Mouse (Mus musculus) hindbrain, embryonic 10.5 days (tissue): ENCODE results near the gene Wdr4. TPM values are rescaled to one million over a fixed set of nuclear protein-coding genes. Genes with fewer than 3 reads are reported as not detected.

Source experiments
- DNase-seq: peaks from one replicate; pipeline ENCODE4 v3.0.0-alpha.2; 2017; ENCODE audit warnings: low spot score
- H3K27ac ChIP-seq: fragments of 300-500 bp; sonication (generic); 2 replicates; pipeline ENCODE4 v1.5.1; 2016; ENCODE audit warnings: mild to moderate bottlenecking, moderate library complexity
- H3K27me3 ChIP-seq: fragments of 300-500 bp; sonication (generic); 2 replicates; pipeline ENCODE4 v1.6.1; 2016; ENCODE audit warnings: mild to moderate bottlenecking; ENCODE audit not compliant: poor library complexity, insufficient read depth, severe bottlenecking
- H3K36me3 ChIP-seq: fragments of 300-500 bp; sonication (generic); 2 replicates; pipeline ENCODE4 v1.6.1; 2016; ENCODE audit warnings: mild to moderate bottlenecking, moderate library complexity
- H3K4me1 ChIP-seq: fragments of 300-500 bp; sonication (generic); replicated peaks from 2 replicates; pipeline ENCODE4 v1.6.1; 2016; ENCODE audit warnings: mild to moderate bottlenecking
- H3K4me3 ChIP-seq: fragments of 300-500 bp; sonication (generic); 2 replicates; pipeline ENCODE4 v1.5.1; 2016; ENCODE audit warnings: mild to moderate bottlenecking, moderate library complexity
- H3K9me3 ChIP-seq: fragments of 300-500 bp; sonication (generic); 2 replicates; pipeline ENCODE4 v1.6.1; 2016; ENCODE audit warnings: mild to moderate bottlenecking, moderate library complexity
- WGBS: fragments of 180-500 bp; shearing (Covaris S2); methylation state at CpG from one replicate; pipeline ENCODE4 v1.1.7; 2016; 5-methylcytosine and 5-hydroxymethylcytosine counted together
- polyA plus RNA-seq: library from polyadenylated mRNA; unstranded; fragments of >200 nt; fragmentation: Nextera tagmentation; extraction: Ambion mirVana; gene quantifications from 2 replicates; pipeline ENCODE4 v1.2.1, GENCODE M21; 2016

Wdr4 gene
- polyA plus RNA-seq, 1 experiment from 2014 or later, result 60.8 TPM

GRCm38 (mm10) chr17:31474388-31474787, 45.4 kb downstream of the Wdr4 start:
- H3K27me3 ChIP-seq, result 0 out of 2 replicates have a peak, but pooled peaks cover 2% of the 10 kb centered on the region
- H3K27ac ChIP-seq, result no peak overlapping the region
- DNase-seq, result no peak
- 82% methylated on average over 6 of the region's 6 CpGs for WGBS
- H3K4me3 ChIP-seq, result no peak overlapping the region
- H3K36me3 ChIP-seq, result peaks cover 22% of the 10 kb centered on the region
- no peaks in the 10 kb centered on the region for H3K9me3 ChIP-seq
- peaks cover 31% of the 10 kb centered on the region for H3K4me1 ChIP-seq

DNA sequence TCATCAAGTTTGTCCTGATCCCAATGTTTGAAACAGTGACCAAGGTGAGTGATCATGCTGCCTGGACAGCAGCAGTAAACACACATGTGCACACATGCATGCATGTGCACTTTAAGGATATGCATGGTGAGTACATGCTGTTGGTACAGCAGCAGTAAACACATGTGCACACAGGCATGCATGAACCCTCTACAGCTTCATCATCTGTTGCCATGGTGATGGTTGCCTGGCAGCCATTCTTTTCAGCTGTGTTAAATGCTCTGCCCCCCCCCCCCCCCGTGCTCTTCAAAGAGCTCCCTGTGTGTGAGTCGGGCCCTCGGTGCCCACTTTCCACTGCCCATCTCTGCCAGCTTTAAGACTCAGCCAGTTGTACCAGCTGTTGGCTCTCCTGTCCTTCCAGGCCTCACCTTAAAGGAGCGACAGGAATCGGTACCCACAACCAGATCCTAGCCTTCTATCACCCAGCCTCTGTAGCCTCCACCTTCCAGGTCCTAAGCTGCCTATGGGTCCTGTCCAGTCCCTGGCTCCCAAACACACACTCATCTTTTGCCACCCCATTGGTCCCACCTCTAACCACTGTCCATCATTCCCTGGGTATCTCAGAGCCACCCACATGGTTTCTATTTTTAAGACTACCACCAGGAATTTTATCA, 48.9 kb downstream of the Wdr4 start:
- Histone ChIP-seq H3K27ac (no peak overlapping the region), H3K27me3 (0 out of 2 replicates have a peak, but pooled peaks cover 2% of the 10 kb centered on the region), H3K4me3 (no peak overlapping the region), H3K36me3 (peaks cover 43% of the 10 kb centered on the region), H3K4me1 (peaks cover 16% of the 10 kb centered on the region), H3K9me3 (0 out of 2 replicates have a peak, but pooled peaks cover 5% of the 10 kb centered on the region)
- no peak for DNase-seq
- WGBS, result 63% methylated on average over 5 of the region's 5 CpGs

DNA sequence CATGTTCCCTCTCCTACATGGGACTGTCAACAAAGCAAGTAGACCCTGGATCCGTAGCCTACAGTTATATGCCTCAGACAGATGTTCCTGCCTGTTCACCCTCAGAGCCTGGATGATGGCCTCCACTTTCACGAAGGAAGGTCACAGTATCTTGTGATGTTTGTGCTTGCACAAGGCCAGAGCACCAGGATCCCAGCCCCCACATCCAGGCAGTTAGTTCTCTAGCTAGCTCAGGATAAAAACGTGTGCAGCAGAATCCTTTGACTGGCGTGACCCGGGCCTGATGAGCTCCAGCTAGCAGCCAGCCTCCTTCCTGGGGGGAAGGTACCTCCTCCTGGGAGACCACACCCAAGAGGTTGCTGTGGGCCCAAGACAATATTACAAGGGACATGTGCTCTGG, 51.3 kb downstream of the Wdr4 start:
- Histone ChIP-seq H3K27ac (no peak overlapping the region), H3K9me3 (0 out of 2 replicates have a peak, but pooled peaks cover 5% of the 10 kb centered on the region), H3K27me3 (0 out of 2 replicates have a peak, but pooled peaks cover 2% of the 10 kb centered on the region), H3K4me3 (no peak overlapping the region), H3K36me3 (peaks cover 38% of the 10 kb centered on the region), H3K4me1 (peaks cover 16% of the 10 kb centered on the region)
- no peak for DNase-seq
- 78% methylated on average over 5 of the region's 5 CpGs for WGBS

- Histone ChIP-seq H3K4me3 (no peak overlapping the region), H3K4me1 (peaks cover 14% of the 10 kb centered on the region), H3K36me3 (peaks cover 45% of the 10 kb centered on the region), H3K9me3 (0 out of 2 replicates have a peak, but pooled peaks cover 5% of the 10 kb centered on the region), H3K27ac (no peak overlapping the region), H3K27me3 (no peaks in the 10 kb centered on the region)
- 84% methylated on average over 3 of the region's 3 CpGs for WGBS
- no peak for DNase-seq
These were observed 52.9 kb downstream of the Wdr4 start for GRCm38 (mm10) chr17:31466854-31467253.

DNA sequence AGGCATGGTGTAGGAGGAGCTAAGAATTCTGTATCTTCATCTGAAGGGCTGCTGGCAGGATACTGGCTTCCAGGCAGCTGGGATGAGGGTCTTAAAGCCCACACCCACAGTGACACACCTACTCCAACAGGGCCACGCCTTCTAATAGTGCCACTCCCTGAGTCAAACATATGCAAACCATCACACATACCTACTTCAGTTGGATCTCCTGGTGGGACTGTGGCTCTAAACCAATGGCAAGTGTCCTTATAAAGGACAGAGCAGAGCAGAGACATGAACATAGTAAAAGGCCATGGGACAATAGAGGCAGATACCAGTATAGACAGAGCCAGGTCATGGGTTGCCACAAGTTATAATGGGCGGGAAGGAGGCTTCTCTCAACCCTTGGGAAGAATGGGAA, 57.3 kb downstream of the Wdr4 start:
- H3K4me3 ChIP-seq, result no peak overlapping the region
- 77% methylated on average over 2 of the region's 2 CpGs for WGBS
- no peak overlapping the region for H3K27ac ChIP-seq
- peaks cover 12% of the 10 kb centered on the region for H3K4me1 ChIP-seq
- no peak for DNase-seq
- H3K27me3 ChIP-seq, result 0 out of 2 replicates have a peak, but pooled peaks cover 6% of the 10 kb centered on the region
- H3K36me3 ChIP-seq, result peaks cover 37% of the 10 kb centered on the region
- H3K9me3 ChIP-seq, result 0 out of 2 replicates have a peak, but pooled peaks cover 5% of the 10 kb centered on the region

- WGBS, result 68% methylated on average over 4 of the region's 4 CpGs
- Histone ChIP-seq H3K4me1 (peaks cover 22% of the 10 kb centered on the region), H3K36me3 (peaks cover 24% of the 10 kb centered on the region; the same call in 1 of the 2 replicates), H3K4me3 (no peak overlapping the region), H3K27me3 (0 out of 2 replicates have a peak, but pooled peaks cover 6% of the 10 kb centered on the region), H3K9me3 (no peaks in the 10 kb centered on the region), H3K27ac (no peak overlapping the region; the same call in 1 of the 2 replicates)
- DNase-seq, result no peak
These were observed 59.4 kb downstream of the Wdr4 start for GRCm38 (mm10) chr17:31460416-31460815.

DNA sequence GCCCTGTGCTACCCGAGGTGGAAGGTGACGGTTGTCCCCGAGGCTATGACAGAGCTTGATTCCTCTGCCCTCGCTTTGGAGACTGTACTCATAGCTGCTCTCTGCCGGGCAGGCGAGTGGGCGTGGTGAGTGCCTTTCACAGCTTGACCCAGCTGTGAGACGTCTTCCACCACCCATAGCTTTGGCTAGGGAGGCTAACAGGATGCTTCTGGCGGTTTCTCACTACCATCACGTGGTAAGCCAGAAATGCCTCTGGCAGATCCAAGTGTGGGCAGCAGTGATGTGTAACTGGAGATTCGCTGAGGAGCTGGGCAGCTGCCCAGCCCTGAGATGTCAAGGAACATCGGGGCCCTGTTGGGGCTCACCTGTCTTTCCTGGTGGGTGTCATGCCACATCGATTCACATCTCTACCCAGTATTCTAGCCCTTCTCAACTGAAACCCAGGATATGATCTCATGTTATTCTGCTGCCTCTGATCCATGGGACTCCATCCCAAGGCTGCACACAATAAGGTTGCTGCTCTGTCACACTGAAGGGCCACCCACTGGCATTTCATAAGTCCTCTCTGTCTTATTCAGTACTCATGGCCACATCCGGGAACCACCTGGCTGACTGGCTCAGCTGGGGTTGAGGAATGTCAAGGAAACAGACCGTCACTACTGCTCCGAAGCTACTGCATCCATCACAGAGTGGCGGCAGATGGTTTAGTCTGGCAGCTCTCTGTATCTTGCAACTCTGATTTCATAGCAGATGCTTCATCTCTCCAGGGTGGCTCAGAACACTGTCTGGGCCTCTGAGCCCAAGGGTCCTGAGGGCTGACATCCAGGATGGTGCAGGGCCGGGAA, 62.8 kb downstream of the Wdr4 start:
- Histone ChIP-seq H3K9me3 (no peaks in the 10 kb centered on the region), H3K27me3 (0 out of 2 replicates have a peak, but pooled peaks cover 6% of the 10 kb centered on the region), H3K36me3 (peaks cover 14% of the 10 kb centered on the region; the same call in 1 of the 2 replicates), H3K4me3 (no peak overlapping the region), H3K27ac (no peak overlapping the region), H3K4me1 (peaks cover 31% of the 10 kb centered on the region)
- no peak for DNase-seq
- 76% methylated on average over 18 of the region's 18 CpGs for WGBS

DNA sequence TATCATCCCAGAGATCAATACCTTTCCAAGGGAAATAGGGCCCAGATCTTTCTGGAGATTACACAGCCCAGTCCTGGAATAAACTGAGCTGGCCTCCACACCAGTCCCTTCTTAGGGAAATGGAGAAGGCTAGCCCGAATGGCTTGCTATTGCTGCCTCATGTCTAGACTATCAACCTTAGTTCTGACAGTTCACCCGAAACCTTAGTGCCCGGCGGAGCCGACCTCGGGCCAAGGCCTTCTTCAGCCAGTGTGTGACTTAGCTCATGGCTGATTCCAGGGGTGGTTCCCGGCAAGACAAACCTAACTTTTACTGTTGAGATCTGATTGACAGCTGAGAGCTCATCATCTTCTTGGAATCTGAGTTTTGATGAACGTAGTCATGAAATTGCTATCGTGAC, 65.7 kb downstream of the Wdr4 start:
- Histone ChIP-seq H3K27ac (no peak overlapping the region), H3K4me3 (no peak overlapping the region), H3K9me3 (no peaks in the 10 kb centered on the region), H3K4me1 (peaks cover 34% of the 10 kb centered on the region), H3K36me3 (peaks cover 2% of the 10 kb centered on the region; the same call in 1 of the 2 replicates), H3K27me3 (0 out of 2 replicates have a peak, but pooled peaks cover 3% of the 10 kb centered on the region)
- DNase-seq, result no peak
- 90% methylated on average over 9 of the region's 9 CpGs for WGBS

- Histone ChIP-seq H3K4me1 (peaks cover 32% of the 10 kb centered on the region), H3K27ac (no peak overlapping the region), H3K36me3 (peaks cover 2% of the 10 kb centered on the region; the same call in 1 of the 2 replicates), H3K9me3 (no peaks in the 10 kb centered on the region), H3K4me3 (no peak overlapping the region), H3K27me3 (no peaks in the 10 kb centered on the region)
- 81% methylated on average over 3 of the region's 3 CpGs for WGBS
- no peak for DNase-seq
These were observed 66.3 kb downstream of the Wdr4 start for GRCm38 (mm10) chr17:31453476-31453875.

- H3K9me3 ChIP-seq, result no peaks in the 10 kb centered on the region
- H3K4me3 ChIP-seq, result no peak overlapping the region
- H3K27ac ChIP-seq, result no peak overlapping the region
- peaks cover 32% of the 10 kb centered on the region for H3K4me1 ChIP-seq
- DNase-seq, result no peak
- no peaks in the 10 kb centered on the region for H3K27me3 ChIP-seq
- peaks cover 2% of the 10 kb centered on the region; the same call in 1 of the 2 replicates for H3K36me3 ChIP-seq
- 73% methylated on average over 2 of the region's 2 CpGs for WGBS
These were observed 67.0 kb downstream of the Wdr4 start for GRCm38 (mm10) chr17:31452816-31453215.

DNA sequence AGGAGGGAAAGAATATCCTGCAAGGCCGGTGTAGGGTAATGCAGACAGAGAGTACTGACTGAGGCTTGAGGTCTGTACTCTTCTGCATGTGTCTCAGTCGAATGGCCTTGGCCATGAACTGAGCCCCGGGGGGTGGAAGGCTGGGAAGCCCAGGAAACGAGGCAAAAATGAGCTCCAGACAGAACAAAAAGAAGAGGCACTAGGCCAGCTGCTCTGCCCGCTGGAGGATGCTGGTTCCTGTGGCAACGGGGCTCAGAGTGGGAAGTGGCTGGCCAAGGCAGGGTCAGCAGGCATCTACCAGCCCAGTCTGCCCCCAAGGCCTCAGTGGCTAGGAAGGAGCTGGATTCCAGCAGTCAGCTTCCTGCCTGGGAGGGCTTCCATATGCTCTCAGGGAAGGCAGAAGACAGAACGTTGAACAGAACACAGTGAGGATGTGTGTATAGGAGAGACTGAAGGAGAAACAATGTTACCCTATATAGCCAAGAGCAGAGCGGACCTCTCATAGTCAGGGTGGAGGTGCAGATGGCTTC, 68.5 kb downstream of the Wdr4 start:
- Histone ChIP-seq H3K9me3 (no peaks in the 10 kb centered on the region), H3K27ac (peak overlapping the region; percentile 74), H3K27me3 (no peaks in the 10 kb centered on the region), H3K4me1 (peaks cover 23% of the 10 kb centered on the region), H3K36me3 (peaks cover 8% of the 10 kb centered on the region), H3K4me3 (no peak overlapping the region)
- DNase-seq, result peak; percentile 31
- 55% methylated on average over 8 of the region's 8 CpGs for WGBS

- Histone ChIP-seq H3K36me3 (peaks cover 8% of the 10 kb centered on the region), H3K27me3 (no peaks in the 10 kb centered on the region), H3K4me3 (no peak overlapping the region), H3K9me3 (no peaks in the 10 kb centered on the region), H3K4me1 (peaks cover 25% of the 10 kb centered on the region), H3K27ac (no peak overlapping the region)
- DNase-seq, result no peak
- WGBS, result 86% methylated on average over 3 of the region's 3 CpGs
These were observed 69.6 kb downstream of the Wdr4 start for GRCm38 (mm10) chr17:31450206-31450605.
